Mouse (Mus musculus) inflammation-experienced regulatory T-cells, adult 6 months (primary cell): ENCODE measurements around the gene 4930474N05Rik. TPM values are rescaled to one million over a fixed set of nuclear protein-coding genes. Genes with fewer than 3 reads are reported as not detected.

ENCODE experiments used
- ATAC-seq: one replicate; pipeline ENCODE4 v1.8.0; 2017
- polyA plus RNA-seq, 3 experiments: library from polyadenylated mRNA; unstranded; fragments of 100-300 nt; shearing (Covaris generic); gene quantifications; one replicate each; pipeline ENCODE4 v1.2.1; 2017

4930474N05Rik gene
- not detected for polyA plus RNA-seq

DNA sequence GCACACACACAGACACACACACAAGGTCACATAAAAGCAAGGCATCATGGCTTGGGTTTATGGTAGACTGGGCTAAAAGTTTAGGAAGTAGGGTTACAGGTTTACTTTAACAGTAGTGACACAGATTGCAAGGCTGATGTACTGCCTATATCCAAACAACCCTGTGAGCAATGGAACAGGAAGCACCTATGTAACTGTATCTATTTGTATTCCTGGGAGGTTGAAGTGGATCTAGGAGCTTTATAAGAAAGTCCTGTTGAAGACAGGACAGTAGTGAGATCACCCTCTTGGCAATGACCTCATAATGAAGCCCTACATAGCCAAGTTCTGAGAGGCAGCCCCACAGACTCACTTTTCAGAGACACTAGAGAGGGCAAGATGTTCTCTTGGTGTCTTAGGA lies at the start of gene 4930474N05Rik:
Gene 4930474N05Rik (plus strand): TSS at position 301 of the 400 bp plus-strand sequence.
- ATAC-seq, result no peak

DNA sequence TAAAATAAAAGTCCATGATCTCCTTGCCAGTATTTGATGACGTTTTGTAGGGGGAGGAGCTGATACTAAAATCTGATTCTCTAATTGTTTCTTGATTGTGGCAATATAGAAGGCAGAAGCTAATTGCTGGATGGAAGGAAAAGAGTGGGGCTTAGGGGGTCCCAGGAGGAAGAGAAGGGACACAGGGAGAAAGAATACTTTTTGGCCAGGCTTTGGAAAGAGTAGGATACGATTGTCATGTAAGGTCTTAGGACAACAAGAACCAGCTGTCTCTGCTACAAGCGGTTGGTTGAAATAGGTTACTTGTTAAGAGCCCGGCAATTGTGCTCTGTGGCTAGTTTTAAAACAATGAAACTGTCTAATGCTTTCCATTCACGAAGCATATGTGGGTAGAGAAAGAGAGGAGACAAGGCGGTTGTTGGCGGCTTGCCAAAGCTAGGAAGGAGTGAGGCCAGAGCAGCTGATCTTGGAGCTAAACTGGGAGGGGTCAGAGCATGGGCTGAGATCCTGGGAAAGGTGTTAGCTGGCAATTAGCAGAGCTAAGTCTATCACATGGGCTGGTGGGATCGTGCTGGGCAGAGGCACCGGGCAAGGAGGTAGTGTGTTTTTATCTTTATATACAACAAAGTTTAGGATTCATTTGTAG lies 45.8 kb upstream of the 4930474N05Rik start:
- no peak for ATAC-seq

DNA sequence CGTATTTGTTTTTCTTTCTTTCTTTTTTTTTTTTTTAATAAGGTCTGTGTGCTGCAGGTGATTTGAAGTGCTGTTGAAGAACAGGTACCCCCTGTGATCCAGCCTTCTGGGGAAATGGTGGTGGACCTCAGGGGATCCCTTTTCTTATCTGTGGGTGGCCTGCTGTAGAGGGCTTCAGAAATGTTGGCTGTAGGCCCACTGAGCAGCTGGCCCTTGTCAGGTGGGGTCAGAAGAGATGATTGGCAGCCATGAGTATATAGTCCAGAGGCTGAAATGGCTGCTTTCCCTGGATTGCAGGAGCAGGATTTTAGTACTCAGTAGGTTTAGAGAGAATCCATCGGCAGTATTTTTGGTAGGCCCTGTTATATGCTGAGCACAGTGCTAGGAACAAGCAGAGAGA lies 41.4 kb upstream of the 4930474N05Rik start:
- no peak for ATAC-seq

DNA sequence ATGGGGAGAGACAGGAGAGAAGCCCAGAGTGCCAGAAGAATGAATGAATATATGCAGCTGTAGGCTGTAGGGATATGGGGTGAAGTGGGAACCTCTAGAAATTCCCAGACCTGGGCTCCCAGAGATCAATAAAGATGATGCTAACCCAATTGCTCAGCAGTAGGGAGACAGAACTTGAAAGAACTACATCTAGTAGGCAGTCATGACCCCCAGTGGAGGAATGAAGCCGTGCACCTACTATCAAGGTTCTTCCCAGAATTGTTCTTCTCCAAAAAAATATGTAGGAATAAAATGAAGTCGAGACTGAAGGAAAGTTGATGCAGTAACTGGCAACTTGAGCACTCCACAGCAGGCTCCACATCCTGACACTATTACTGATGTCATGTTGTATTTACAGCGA lies 3.8 kb downstream of the 4930474N05Rik start:
- no peak for ATAC-seq

DNA sequence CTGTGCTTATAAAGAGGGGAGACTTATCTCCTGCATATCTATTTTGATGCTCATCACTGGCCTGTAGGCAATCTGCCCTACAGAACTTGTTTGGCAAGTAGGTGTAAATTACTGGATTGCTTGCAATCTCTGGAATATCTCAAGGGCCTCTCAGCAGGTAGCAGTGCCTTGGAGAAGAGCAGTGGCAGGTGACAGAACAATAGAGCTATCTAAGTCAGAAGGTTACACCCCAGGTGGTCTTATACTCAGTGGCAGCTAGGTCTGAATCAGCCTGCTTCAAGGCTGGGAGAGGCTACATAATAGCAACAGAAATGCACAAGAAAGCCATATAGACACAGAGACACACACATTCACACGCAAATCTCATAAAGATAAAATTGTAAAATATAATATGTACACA lies 4.9 kb downstream of the 4930474N05Rik start:
- ATAC-seq, result no peak

DNA sequence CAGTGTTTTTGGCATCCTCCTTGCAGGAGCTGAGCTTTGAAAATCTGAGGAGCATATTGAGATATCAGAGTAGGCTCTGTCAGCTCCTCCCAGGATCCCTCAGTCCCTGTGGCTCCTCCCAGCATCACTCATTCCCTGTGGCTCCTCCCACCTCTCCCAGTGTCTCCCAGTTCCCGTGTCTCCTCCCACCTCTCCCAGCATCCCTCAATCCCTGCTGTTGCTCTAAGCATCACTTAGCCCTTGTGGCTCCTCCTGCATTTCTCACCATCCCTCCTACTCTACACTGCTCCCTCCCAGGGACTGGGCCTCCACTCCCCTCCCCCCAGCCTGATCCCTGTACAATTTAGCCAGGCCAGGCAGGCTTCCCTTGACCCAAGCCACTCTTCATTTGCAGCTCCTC lies 6.0 kb downstream of the 4930474N05Rik start:
- no peak for ATAC-seq

DNA sequence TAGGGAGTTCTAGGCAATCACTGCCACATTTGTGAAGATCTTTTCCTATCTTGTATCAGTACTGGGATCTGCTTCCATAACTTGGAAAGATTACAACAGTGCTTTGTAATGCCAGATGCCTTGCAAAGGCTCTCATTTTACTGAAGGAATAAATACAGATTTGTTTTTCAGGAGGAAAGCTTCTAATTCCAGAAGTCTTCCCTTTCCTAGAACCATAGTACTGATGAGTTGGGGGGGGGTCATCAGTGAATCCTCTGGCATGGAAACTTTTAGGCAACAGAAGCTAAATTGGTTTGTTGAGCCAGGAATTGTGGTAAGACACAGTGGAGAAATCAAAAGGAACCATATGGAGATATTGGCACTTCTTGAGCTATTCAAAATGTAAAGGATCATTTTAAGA lies 19.8 kb downstream of the 4930474N05Rik start:
- no peak for ATAC-seq

DNA sequence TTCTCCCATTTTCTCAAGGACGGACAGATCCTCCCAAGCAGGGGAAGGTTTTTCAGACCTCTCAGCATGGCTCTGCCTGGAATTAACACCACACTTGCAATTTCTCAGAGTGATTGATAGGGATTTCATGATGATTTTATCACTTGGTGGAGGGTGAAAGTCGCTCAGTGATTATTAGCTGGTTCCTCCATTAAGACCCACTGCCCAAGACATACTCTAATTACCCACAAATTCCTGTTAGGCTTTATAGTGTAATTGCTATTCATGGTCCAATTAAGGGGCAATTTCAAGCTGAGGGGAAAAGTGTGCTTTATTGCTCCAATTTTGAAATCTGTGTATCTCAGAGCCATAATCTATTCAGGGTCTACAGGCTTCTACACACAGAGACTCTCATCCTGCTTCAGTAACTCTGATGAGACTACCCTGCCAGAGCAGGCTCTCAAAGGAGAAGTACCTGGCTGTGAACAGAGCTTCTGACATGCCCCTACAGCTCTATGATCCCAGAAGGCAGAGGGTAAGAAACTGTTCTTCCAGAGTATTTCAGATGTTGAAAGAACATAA lies 29.1 kb downstream of the 4930474N05Rik start:
- ATAC-seq, result no peak

DNA sequence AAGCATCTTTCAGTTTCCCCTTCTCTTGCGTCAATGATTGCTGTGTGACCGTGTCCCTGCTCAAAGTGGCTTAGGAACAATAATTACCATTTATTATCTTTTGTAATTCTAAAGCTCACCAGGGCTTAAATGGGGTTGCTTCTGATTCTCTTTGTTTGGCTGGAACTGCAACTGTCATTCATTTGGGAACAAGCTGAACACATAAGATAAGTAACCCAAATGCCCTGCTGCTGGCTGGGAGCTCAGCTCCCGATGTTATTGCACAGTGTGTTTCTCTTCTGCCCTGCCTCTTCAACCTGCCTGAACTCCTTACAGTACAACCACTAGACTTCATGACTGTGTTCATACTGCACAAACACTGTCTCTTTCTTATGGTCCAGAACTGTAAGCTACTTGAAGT lies 41.0 kb downstream of the 4930474N05Rik start:
- ATAC-seq, result no peak

DNA sequence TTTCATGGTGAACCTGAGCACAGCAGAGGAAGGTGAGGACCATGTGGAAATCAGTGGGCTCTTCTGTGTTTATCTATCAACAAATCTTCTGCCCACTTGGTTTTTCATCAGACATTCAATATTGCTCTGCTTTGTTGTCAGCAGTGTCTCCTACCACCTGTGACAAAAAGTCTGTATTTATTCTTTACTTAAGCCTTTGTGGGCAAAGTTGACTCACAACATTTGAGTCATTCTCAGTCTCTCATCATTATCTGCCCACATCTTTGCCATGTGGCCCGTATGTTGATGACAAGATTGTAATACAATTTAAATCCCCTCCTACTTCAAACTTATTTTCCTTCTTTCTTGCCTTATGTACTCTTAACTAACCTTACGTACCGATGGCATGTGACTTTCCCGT lies 43.0 kb downstream of the 4930474N05Rik start:
- no peak for ATAC-seq

DNA sequence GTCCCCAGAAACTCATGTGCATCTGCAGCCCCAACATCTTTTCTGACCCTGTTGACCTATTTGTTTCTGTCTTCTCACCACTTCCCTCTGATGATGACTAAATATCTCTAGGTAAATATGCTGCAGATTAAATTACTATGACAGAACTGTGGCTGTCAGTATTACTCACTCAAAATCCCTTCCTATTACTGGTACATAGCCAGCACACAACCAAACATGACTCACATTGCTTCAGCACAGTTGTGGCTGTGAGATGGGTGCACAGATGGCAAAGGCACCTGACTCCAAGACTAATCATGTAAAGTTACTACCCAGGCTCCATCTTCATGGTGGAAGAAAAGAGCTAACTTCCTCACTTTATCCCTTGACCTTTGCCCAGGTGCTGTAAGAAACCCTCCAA lies 50.5 kb downstream of the 4930474N05Rik start:
- no peak for ATAC-seq
